Mouse (Mus musculus): Measurements from ENCODE around the gene Ddx20. TPM values are rescaled to one million over a fixed set of nuclear protein-coding genes. Genes with fewer than 3 reads are reported as not detected.

Gene Ddx20
- polyA plus RNA-seq, 1 experiment from 2014 or later = 41.1 TPM

DNA sequence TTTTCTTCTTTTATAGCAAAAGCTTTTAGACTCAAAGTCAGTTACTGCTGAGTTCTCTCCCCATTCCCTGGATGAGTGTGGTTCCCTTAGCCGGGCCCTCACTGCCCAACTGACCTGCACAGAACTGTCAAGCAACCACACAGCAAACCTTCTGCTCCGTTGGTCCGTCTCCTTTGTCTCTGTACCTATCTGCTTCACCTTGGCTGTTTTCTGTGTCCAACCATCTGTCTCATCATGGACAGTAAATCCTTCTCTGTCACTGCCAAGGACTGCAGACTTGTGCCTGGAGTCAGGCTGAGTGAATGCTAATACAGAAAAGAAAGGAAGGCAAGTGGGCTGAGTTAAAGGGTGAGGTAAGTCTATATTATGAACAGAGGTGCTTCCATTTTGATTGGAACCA lies 17.6 kb downstream of the Ddx20 start:
- no peak for DNase-seq (ENCODE audit: low spot score)

DNA sequence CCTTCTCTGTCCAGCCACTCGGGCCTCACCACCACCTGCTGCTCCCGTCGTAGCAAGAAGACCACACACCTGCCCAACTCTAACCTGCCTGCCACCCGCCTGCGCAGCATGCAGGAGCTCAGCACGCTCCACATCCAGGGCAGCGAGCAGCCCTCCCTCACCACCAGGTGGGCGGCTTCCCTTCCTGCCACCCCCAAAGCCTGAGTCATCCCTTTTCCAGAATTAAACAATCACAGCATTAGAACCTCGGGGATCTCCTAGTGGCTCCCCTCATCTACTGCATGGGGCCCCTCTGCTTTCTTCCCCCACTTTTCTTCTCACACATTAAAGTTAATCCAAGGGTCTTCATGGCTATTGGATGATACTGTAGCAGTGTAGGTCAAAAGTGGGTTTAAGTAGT lies 19.2 kb downstream of the Ddx20 start:
- DNase-seq (ENCODE audit: low spot score) = no peak

DNA sequence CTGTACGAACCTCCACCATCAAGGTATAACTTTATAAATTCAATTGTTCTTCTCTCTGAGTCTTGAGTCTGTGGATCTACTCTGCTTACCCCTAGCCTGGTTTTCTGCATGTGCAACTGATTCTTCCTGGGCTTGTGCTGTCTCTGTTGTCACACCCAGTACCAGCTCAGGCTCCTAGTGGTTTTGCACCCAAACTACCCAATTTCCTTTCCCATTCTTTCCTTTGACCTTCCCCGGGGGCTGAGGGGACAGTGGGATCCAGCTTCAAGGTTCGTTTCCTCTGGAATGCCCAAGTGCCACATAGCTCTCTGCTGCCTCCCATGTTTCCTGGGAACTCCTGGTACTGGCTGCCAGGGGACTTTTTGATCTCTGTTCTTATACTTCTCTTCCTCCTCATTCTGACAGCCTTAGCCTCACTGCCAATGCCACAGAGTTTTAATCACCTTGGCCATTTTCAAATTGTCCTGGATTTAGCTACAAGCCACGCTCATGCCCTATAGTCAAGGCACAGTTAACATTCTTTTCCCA lies 20.3 kb downstream of the Ddx20 start:
- DNase-seq (ENCODE audit: low spot score) = no peak

DNA sequence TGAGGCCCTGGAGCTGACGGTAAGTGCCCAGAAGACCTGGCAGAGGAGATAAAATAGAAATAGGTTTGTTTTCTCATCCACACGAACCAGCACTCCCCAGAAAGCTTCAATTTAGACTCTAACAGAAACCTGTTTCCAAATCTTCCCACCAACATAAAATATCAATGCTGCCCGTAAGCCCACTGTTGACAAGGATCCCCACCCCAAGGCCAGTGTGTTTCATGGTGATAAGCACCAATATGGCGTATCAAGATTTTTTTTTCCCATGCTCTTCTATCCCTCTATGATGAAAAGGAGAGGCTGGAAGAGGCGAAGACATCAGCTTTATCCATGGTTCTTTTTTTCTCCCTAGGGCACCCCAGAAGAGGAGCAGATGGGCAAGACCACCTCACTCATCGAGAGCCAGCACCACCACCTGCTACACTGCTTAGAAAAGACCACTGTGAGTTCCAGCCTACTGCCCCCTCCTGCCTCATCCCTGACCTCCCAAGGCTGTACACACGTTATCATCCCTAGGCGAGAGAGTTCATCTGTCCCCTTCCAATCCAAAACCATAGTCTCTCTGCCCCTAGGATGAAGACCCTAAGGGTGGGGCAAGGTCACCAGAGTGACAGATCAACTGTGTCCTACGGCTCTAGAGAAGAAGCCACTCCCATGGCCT lies 22.1 kb downstream of the Ddx20 start:
- DNase-seq (ENCODE audit: low spot score) = no peak

DNA sequence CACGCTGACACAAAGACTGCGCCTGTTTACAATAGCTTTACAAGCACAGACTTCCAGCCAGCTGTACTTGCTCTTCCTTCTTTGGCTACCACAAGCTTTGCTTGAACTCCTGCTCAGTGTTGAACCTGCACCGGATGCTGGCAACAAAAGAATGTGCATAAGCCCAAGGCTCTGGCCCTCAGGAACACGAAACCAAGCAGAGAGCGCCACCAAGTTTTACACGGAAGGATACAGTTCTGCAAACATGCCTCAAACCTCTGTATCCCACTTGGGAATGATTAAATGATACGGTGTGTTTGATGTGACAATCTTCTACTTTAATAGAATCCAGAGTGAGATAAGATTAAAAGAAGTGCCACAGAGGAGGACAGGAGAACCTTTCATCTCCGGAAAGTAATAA lies 24.3 kb downstream of the Ddx20 start:
- DNase-seq (ENCODE audit: low spot score) = no peak

DNA sequence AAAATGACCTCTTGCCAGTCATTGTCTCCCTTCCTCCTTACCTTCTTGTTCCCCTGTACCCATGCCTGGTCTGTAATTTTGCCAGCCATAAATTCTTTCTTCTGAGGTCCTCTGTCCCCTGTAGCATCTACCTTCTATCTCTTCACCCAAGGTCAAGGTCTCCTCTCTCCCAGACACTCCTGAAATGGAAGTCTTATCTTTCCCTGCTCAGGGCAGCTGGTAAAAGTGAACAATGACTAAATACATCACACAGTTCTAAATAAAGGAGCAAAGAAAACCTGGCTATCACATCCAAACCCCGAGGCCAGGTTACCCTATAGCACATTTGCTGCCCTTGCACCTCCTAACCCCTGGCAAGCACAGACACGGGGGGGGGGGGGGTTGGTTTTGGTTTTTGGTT lies 26.8 kb downstream of the Ddx20 start:
- no peak for DNase-seq (ENCODE audit: low spot score)

DNA sequence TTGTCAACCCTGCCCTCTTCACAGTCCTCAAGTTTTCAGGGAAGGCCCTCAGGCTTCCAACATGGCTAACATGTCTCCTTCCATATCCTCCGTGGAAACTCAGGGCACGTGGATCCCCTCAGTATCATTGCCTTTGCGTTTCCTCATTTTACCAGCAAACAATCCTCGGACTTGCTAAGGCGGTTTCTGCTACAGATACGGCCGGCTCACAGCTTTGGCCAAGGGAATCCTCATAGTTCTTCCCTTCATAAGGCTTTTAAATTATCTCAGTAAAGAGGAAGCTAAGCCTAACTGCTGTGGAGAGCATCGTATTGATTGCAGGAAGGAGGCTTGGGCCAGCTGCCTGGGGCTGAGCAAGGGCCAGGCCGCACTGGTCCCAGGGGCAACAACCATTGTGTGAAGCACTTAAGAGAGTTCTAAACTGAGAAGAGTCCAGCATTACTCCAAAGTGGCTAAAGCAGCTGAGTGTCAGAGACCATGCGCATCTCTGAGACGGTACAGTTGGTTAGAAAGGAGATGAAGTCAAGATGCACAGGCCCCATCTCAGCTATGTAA lies 32.3 kb downstream of the Ddx20 start:
- no peak for DNase-seq (ENCODE audit: low spot score)

DNA sequence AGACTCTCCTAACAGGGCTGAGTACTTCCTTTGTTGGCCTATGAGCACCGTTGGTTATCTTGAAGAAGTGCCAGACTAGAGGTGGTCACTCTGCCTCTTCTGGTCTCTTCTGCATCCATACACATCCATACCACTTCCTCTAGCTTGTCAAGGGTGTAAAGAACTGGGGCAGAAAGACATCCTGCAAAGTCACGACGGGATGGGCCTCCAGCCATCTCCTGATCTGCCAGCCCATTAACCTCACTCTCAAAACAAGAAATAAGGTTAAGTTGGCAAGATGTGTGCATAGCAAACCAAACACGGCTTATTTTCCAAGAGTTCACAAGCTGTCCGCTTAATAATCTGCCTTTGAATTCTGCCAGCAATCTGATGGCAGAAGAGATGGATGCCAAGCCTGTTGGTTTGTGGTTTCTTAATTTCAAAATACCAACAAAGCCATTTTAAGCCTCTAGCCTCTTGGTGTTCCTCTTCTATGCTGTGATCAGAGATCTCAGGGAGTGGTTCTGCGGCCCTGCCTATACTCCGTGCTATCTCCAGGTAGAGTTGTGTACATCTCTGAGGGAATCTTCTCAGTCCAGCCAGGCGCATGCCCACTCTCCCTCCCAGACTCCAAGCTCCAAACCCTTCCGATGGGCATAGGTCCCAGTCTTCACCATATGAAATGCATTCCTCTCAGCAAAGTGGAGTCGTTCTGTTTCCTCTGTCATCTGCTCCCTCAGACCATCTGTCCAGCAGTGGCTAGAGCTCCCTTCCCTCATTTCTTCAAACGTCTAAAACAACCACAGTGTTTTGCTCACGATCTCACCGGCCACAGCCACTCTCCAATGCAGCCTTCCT lies 33.6 kb downstream of the Ddx20 start:
- no peak for DNase-seq (ENCODE audit: low spot score)

DNA sequence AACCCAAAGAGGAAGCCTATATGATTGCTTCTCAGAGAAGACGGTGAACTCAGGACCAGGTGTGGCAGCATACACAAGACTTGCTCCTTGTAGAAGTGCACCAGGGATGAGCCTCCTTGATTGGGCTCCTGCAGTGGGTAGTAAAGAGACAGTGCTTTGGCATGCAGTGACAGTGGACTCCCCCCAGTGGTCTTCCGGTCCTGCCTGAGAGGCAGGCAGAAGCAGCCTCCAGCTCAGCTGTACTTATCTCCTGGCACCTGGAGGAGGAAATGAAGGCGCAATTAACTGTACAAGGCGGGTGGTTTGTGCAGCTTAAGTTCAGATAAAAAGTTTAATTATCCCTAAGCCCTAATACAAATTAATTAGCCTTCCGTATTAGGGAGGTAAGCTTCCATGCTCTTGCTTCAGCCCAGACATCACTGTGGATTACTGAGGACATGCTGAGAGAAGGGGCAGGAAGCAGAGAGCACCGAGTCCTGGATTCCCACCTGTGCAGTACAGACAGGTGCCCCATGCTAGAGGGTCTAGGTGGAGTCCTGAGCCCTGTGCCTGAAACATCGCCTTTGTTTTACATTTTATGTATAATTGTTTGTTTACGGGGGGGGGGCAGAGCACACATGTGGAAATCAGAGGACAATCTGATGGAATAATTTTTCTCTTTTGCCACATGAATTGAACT lies 38.3 kb downstream of the Ddx20 start:
- no peak for DNase-seq (ENCODE audit: low spot score)

DNA sequence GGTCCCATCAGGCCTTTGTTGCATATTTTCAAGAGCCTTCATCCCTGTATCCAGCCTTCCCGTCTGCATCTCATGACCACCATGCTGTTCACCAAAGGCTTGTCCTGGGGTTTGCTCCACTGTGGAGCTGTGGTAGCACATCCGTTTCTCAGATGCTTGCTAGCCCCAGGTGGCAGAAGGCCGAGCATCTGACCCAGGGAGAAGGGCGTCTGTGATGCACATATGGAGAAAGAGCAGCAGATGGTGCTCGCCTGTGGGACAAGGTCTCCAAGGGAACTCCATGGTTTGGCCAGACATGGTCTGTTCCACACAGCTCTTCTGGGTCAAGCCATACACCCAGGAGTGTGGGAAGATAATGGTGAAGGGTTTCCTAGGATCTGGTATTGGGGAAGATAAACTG lies 43.8 kb downstream of the Ddx20 start:
- DNase-seq (ENCODE audit: low spot score) = no peak

DNA sequence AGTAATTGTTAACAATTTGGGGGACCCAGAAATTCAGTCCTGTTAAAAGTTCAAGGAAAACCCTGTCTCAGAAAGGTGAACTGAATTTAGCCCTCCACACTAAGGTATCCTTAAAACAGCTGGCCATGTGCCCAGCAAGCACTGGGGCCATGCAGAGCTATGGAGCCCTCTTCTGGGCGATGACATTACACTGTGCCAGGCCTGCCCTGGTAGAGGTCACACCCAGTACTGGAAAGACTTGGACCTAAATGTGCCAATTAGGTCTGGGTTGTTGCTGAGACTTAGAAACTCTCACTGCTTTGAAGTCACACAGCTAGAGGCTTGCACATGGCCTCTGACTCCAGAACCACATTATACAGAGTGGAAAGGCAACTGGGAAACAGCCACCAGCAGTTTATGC lies 45.2 kb downstream of the Ddx20 start:
- no peak for DNase-seq (ENCODE audit: low spot score)

DNA sequence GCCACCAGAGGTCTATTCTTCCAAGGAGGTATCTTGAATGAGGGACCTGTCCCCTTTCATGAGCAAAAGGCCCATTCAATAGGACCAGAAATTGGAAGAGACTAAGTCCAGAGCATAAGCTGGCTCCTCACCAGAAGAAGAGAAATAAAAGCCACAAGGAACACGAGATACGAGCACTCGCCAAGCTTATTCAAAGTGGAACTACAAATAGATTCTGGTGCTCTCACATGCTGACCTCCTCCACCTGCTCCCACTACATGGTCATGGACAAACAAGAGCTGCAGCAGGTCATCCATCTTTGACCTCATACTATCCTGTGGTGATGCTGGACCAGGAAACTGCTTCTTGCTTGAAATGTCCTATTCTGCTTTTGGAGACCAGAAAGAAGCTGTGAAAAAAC lies 54.4 kb downstream of the Ddx20 start:
- no peak for DNase-seq (ENCODE audit: low spot score)

DNA sequence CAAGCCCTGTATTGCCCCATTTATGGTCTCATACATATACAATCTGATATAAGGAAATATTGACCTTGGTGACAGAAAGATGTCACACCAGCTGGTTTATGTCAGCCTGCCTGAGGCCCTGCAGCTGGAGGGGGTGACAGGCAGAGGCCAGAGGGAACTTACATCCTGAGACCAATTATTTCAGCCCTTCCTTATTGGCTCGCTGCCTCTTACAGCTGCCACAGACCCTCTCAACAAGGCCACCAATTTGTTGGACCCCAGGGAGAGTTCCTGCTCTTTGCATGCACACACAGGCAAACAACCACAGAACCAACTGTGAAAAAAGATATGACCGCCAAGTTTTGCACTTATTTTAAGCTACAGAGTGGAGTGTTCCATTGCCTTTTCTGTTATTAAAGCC lies 55.1 kb downstream of the Ddx20 start:
- no peak for DNase-seq (ENCODE audit: low spot score)

Other genes with a start within 250 kb of the Ddx20 start
- gene Kcnd3, start 235.2 kb downstream of the Ddx20 start, polyA plus RNA-seq (2015; fragmentation: Nextera tagmentation; extraction: Ambion mirVana) = 0.05 TPM in 2 replicates
- gene Inka2, start 17.0 kb upstream of the Ddx20 start, polyA plus RNA-seq (2015; fragmentation: Nextera tagmentation; extraction: Ambion mirVana) = 2.6 and 2.8 TPM in 2 replicates
- 207 and 222 TPM in 2 replicates for gene Rap1a, start 113.8 kb upstream of the Ddx20 start, polyA plus RNA-seq (2015; fragmentation: Nextera tagmentation; extraction: Ambion mirVana)
- gene Adora3, start 183.3 kb upstream of the Ddx20 start, polyA plus RNA-seq (2015; fragmentation: Nextera tagmentation; extraction: Ambion mirVana) = 0.33 and 0.82 TPM in 2 replicates
- 1.4 TPM in 2 replicates for gene Tmigd3, start 183.3 kb upstream of the Ddx20 start, polyA plus RNA-seq (2015; fragmentation: Nextera tagmentation; extraction: Ambion mirVana)
- 3.7 and 3.9 TPM in 2 replicates for gene I830077J02Rik, start 245.1 kb upstream of the Ddx20 start, polyA plus RNA-seq (2015; fragmentation: Nextera tagmentation; extraction: Ambion mirVana)